Mouse (Mus musculus) heart, embryonic 11.5 days (tissue): ENCODE measurements around the gene Fam219b. TPM values are rescaled to one million over a fixed set of nuclear protein-coding genes. Genes with fewer than 3 reads are reported as not detected.

ENCODE experiments used
- ATAC-seq: fragments of 200-750 bp; cut with Nextera tagmentation; replicated peaks from 2 replicates; pipeline ENCODE4 v1.8.0; 2017; ENCODE audit warnings: moderate library complexity; ENCODE audit not compliant: insufficient number of reproducible peaks, low FRiP score, low TSS enrichment
- H3K27ac ChIP-seq: fragments of 300-500 bp; sonication (generic); 2 replicates; pipeline ENCODE4 v1.5.1; 2014; ENCODE audit warnings: mild to moderate bottlenecking, low read depth, low read length
- H3K27me3 ChIP-seq: fragments of 300-500 bp; sonication (generic); 2 replicates; pipeline ENCODE4 v1.6.1; 2014; ENCODE audit warnings: mild to moderate bottlenecking, low read length, mixed read lengths; ENCODE audit not compliant: control insufficient read depth, insufficient read depth
- H3K36me3 ChIP-seq: fragments of 300-500 bp; sonication (generic); 2 replicates; pipeline ENCODE4 v1.6.1; 2014; ENCODE audit warnings: mild to moderate bottlenecking, low read length, moderate library complexity, mixed read lengths; ENCODE audit not compliant: control insufficient read depth, insufficient read depth
- H3K4me1 ChIP-seq: fragments of 300-500 bp; sonication (generic); 2 replicates; pipeline ENCODE4 v1.6.1; 2014; ENCODE audit warnings: low read length; ENCODE audit not compliant: control insufficient read depth, insufficient read depth
- H3K4me2 ChIP-seq: fragments of 300-500 bp; sonication (generic); 2 replicates; pipeline ENCODE4 v1.6.1; 2014; ENCODE audit warnings: mild to moderate bottlenecking, moderate library complexity
- H3K4me3 ChIP-seq: fragments of 300-500 bp; sonication (generic); 2 replicates; pipeline ENCODE4 v1.5.1; 2014; ENCODE audit warnings: low read depth, low read length
- H3K9ac ChIP-seq: fragments of 300-500 bp; sonication (generic); 2 replicates; pipeline ENCODE4 v1.6.1; 2014; ENCODE audit warnings: mild to moderate bottlenecking, low read depth, low read length, moderate library complexity
- H3K9me3 ChIP-seq: fragments of 300-500 bp; sonication (generic); replicated peaks from 2 replicates; pipeline ENCODE4 v1.6.1; 2016; ENCODE audit warnings: low read length; ENCODE audit not compliant: control insufficient read depth
- WGBS: fragments of 180-500 bp; shearing (Covaris S2); extraction: QIAGEN DNeasy Blood & Tissue Kit; methylation state at CpG from one replicate; pipeline ENCODE4 v1.1.7; 2014; ENCODE audit not compliant: insufficient replicate concordance; 5-methylcytosine and 5-hydroxymethylcytosine counted together
- polyA plus RNA-seq: library from polyadenylated mRNA; unstranded; fragments of >200 nt; fragmentation: Nextera tagmentation; extraction: Ambion mirVana; gene quantifications from 2 replicates; pipeline ENCODE4 v1.2.1, GENCODE M21; 2014

Fam219b gene
- polyA plus RNA-seq, 1 experiment from 2014 or later, result 12.6 TPM

DNA sequence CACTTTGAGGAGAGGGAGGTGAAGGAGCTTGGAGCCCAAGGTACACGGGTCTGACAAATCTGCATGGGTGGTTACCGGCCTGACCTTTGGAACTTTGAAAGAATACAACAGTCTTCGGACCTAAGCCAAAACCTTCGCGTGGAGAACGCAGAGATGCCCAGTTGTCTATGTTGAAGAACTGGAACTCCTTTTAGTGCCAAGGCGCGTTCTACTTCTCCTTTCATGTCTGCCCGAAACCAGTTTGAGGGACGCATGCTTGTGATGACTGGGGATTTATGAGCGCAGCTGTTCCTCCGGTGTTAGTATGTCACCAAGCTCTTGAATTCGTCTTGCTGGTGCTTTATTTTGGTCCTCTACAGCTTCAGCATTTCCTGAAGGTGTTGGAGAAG lies 24.4 kb downstream of the Fam219b start:
- no peaks in the 10 kb centered on the region for H3K36me3 ChIP-seq
- no peak overlapping the region for H3K27ac ChIP-seq
- no peak overlapping the region for H3K9ac ChIP-seq
- H3K9me3 ChIP-seq, result no peaks in the 10 kb centered on the region
- peak overlapping the region; percentile 79 for H3K4me3 ChIP-seq
- ATAC-seq, result no peak
- peaks cover 25% of the 10 kb centered on the region for H3K4me1 ChIP-seq
- WGBS, result 78% methylated on average over 13 of the region's 13 CpGs
- H3K27me3 ChIP-seq, result no peaks in the 10 kb centered on the region
- H3K4me2 ChIP-seq, result peak overlapping the region; percentile 89

- Histone ChIP-seq H3K27ac (0 out of 2 replicates have a peak overlapping the region, but pooled peaks have one; percentile 11), H3K9me3 (no peaks in the 10 kb centered on the region), H3K4me3 (no peak overlapping the region), H3K9ac (peak overlapping the region; percentile 52; the same call in 1 of the 2 replicates), H3K4me2 (no peak overlapping the region; the same call in 1 of the 2 replicates), H3K36me3 (no peaks in the 10 kb centered on the region), H3K27me3 (no peaks in the 10 kb centered on the region), H3K4me1 (peaks cover 26% of the 10 kb centered on the region)
- no peak for ATAC-seq
- WGBS, result 64% methylated on average over 4 of the region's 4 CpGs
Observed at GRCm38 (mm10) chr9:57562896-57563372, 25.6 kb downstream of the Fam219b start.

DNA sequence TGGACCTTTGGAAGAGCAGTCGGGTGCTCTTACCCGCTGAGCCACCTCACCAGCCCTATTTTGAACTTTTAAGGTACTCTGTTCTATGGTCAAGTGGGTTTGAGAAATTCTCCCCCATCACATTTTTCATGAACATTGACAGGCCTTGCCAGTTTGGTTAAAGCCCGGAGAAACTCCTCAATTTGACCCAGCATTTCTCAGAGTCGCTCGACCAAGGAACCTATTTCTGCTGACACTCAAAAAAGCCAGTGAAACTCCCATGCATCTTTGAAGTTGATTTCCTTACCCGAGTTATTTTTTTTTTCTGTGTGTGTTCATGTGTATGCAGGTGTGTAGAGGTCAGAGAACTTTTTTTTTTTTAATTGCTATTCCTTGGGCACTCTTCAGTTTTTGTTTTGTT lies 27.3 kb downstream of the Fam219b start:
- Histone ChIP-seq H3K27me3 (no peaks in the 10 kb centered on the region), H3K4me1 (peaks cover 28% of the 10 kb centered on the region), H3K36me3 (no peaks in the 10 kb centered on the region; the same call in 1 of the 2 replicates), H3K27ac (no peak overlapping the region), H3K4me3 (no peak overlapping the region), H3K9ac (no peak overlapping the region), H3K4me2 (no peak overlapping the region), H3K9me3 (no peaks in the 10 kb centered on the region)
- no peak for ATAC-seq
- 85% methylated on average over 6 of the region's 6 CpGs for WGBS

DNA sequence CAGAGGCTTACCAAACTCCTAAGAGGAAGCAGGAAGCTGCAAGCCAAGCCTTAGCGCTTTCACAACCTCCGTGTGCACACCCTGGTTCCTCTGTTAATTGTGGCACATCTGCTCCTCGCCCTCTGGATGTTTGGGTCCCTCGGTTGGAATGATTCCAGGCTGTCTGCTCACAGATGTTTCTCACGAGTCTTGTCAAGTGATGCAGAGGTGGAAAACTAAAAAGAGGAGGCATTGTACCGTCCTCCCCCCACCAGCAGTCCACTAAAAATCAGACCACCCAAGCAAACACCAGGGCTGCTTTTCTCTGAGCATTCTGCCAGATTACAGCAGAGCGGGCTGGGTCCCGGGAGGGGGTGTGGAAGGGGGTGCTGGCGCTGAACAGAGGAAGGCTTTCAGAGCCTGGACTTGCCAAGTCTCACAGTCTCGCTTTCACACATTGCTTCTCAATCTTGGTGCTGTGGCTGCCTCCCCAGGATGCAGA lies 28.5 kb downstream of the Fam219b start:
- Histone ChIP-seq H3K4me1 (peaks cover 24% of the 10 kb centered on the region), H3K27ac (0 out of 2 replicates have a peak overlapping the region, but pooled peaks have one; percentile 2), H3K36me3 (no peaks in the 10 kb centered on the region; the same call in 1 of the 2 replicates), H3K9me3 (no peaks in the 10 kb centered on the region), H3K27me3 (no peaks in the 10 kb centered on the region), H3K4me3 (no peak overlapping the region), H3K4me2 (no peak overlapping the region), H3K9ac (no peak overlapping the region)
- WGBS, result 45% methylated on average over 10 of the region's 10 CpGs
- ATAC-seq, result no peak

- no peak for ATAC-seq
- no peaks in the 10 kb centered on the region for H3K27me3 ChIP-seq
- H3K36me3 ChIP-seq, result no peaks in the 10 kb centered on the region; the same call in 1 of the 2 replicates
- H3K4me3 ChIP-seq, result no peak overlapping the region
- peaks cover 18% of the 10 kb centered on the region for H3K4me1 ChIP-seq
- no peak overlapping the region for H3K4me2 ChIP-seq
- no peak overlapping the region for H3K9ac ChIP-seq
- H3K9me3 ChIP-seq, result no peaks in the 10 kb centered on the region
- no peak overlapping the region for H3K27ac ChIP-seq
- WGBS, result 57% methylated on average over 8 of the region's 8 CpGs
Observed at GRCm38 (mm10) chr9:57566846-57567245, 29.5 kb downstream of the Fam219b start.

- Histone ChIP-seq H3K4me1 (peaks cover 3% of the 10 kb centered on the region), H3K27me3 (no peaks in the 10 kb centered on the region), H3K9ac (no peak overlapping the region), H3K27ac (peak overlapping the region; percentile 31; the same call in 1 of the 2 replicates), H3K36me3 (no peaks in the 10 kb centered on the region; the same call in 1 of the 2 replicates), H3K4me3 (no peak overlapping the region), H3K4me2 (no peak overlapping the region), H3K9me3 (no peaks in the 10 kb centered on the region)
- WGBS, result 79% methylated on average over 6 of the region's 6 CpGs
- ATAC-seq, result no peak
Observed at GRCm38 (mm10) chr9:57568500-57568899, 31.2 kb downstream of the Fam219b start.

DNA sequence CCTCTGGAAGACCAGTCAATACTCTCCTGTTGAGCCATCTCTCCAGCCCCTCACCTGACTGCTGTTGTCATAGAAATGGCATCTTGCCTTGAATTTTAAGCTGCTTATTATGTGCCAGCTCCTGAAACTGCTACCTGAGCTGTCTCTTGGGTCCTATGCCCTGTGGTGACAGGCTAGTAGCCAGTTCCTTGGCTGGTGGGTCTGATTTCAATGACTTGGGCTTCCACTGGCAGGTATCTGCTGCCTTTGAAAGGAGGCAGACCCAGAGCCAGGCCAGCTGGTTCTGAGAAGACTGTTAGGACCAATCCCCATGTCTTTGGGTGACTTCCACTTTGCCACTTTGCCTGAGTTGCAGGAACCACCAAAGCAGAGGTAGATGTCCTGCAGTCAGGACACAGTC lies 37.1 kb downstream of the Fam219b start:
- Histone ChIP-seq H3K4me2 (no peak overlapping the region), H3K4me1 (peaks cover 3% of the 10 kb centered on the region; the same call in 1 of the 2 replicates), H3K36me3 (peaks cover 9% of the 10 kb centered on the region), H3K27me3 (no peaks in the 10 kb centered on the region), H3K27ac (no peak overlapping the region), H3K4me3 (no peak overlapping the region), H3K9ac (no peak overlapping the region), H3K9me3 (no peaks in the 10 kb centered on the region)
- ATAC-seq, result no peak

DNA sequence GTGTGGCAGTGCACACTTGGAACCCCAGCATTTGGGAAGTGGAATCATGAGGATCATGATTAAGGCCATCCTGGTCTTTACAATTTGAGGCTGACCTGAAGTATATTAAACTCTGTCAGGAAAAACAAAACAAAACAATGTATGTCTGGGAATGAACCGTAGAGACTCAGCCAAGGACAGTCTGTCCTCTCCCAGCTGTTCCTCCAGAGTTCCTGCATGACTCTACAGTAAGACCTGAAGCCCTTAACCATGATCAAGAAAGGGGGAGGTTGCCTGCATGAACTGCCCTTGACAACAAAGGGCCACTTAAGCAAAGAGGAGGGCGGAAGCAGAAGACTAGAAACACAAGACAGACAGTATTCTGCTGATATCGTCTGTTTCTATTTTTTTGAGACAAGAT lies 38.2 kb downstream of the Fam219b start:
- Histone ChIP-seq H3K9ac (no peak overlapping the region), H3K27ac (no peak overlapping the region), H3K4me1 (peaks cover 3% of the 10 kb centered on the region; the same call in 1 of the 2 replicates), H3K4me3 (no peak overlapping the region), H3K27me3 (no peaks in the 10 kb centered on the region), H3K4me2 (no peak overlapping the region), H3K9me3 (no peaks in the 10 kb centered on the region), H3K36me3 (peaks cover 10% of the 10 kb centered on the region)
- WGBS, result 77% methylated on average over 3 of the region's 3 CpGs
- no peak for ATAC-seq
